Mouse (Mus musculus) CH12.LX (cell line): ENCODE results near the gene Bub1. TPM values are rescaled to one million over a fixed set of nuclear protein-coding genes. Genes with fewer than 3 reads are reported as not detected.

Experiments
- DNase-seq: peaks from one replicate; pipeline ENCODE4 v3.0.0-alpha.2; 2013; ENCODE audit errors: extremely low read depth
- H3K27ac ChIP-seq: 2 replicates; pipeline ENCODE4 v1.5.1; 2012; ENCODE audit warnings: low read depth, mild to moderate bottlenecking, control low read depth, moderate library complexity; ENCODE audit not compliant: insufficient read depth
- H3K27me3 ChIP-seq: replicated peaks from 2 replicates; pipeline ENCODE3; 2012; ENCODE audit warnings: inconsistent platforms
- H3K36me3 ChIP-seq, 2 experiments: replicated peaks in 1 of 2; 2 replicates each; pipeline versions ENCODE3 to v1.6.1; 2012; ENCODE audit warnings: inconsistent platforms in 1 of 2, low read length in 1 of 2, mild to moderate bottlenecking in 1 of 2, mixed read lengths in 1 of 2, moderate library complexity in 1 of 2; ENCODE audit not compliant: control insufficient read depth in 1 of 2, insufficient read depth in 1 of 2
- H3K4me1 ChIP-seq, 2 experiments: 2 replicates each; pipeline ENCODE4 v1.6.1; 2012; ENCODE audit warnings: inconsistent platforms in 1 of 2, moderate library complexity in 1 of 2; ENCODE audit not compliant: insufficient read depth in 2 of 2, control insufficient read depth in 1 of 2
- H3K4me2 ChIP-seq: 2 replicates; pipeline ENCODE4 v1.6.1; 2012; ENCODE audit warnings: low read depth, mild to moderate bottlenecking, control low read depth; ENCODE audit not compliant: poor library complexity, insufficient read depth, severe bottlenecking
- H3K4me3 ChIP-seq, 3 experiments: fragments of 150-350 bp in 1 of 3; sonication (generic) in 1 of 3; replicated peaks in 1 of 3; 2 replicates each; pipeline versions ENCODE3 to v1.5.1; 2011 to 2012; ENCODE audit warnings: low read depth in 2 of 3, low read length in 2 of 3, mild to moderate bottlenecking in 2 of 3, moderate library complexity in 2 of 3, control low read depth in 1 of 3, improper control_type of control experiment in 1 of 3, inconsistent platforms in 1 of 3, mixed read lengths in 1 of 3; ENCODE audit not compliant: poor library complexity in 1 of 3
- H3K79me2 ChIP-seq: replicated peaks from 2 replicates; pipeline ENCODE4 v1.6.1; 2012; ENCODE audit warnings: mild to moderate bottlenecking, moderate library complexity; ENCODE audit not compliant: control insufficient read depth, poor library complexity, insufficient read depth, severe bottlenecking; ENCODE audit errors: extremely low read depth
- H3K9ac ChIP-seq: 2 replicates; pipeline ENCODE4 v1.6.1; 2012; ENCODE audit warnings: low read depth, mild to moderate bottlenecking, control low read depth, moderate library complexity; ENCODE audit not compliant: insufficient read depth
- H3K9me3 ChIP-seq: replicated peaks from 2 replicates; pipeline ENCODE3; 2012; ENCODE audit warnings: low read length, inconsistent platforms, mixed read lengths
- BHLHE40 ChIP-seq: IDR thresholded peaks from 2 replicates; pipeline ENCODE4 v1.6.1; 2011; ENCODE audit warnings: mild to moderate bottlenecking, low read depth, low read length, improper control_type of control experiment
- CHD2 ChIP-seq: IDR thresholded peaks from 2 replicates; pipeline ENCODE4 v1.6.1; 2011; ENCODE audit warnings: low read length, improper control_type of control experiment
- CTCF ChIP-seq, 2 experiments: IDR thresholded peaks in 1 of 2; conservative IDR thresholded peaks in 1 of 2; 2 replicates each; pipeline ENCODE4 v1.5.1; 2011 to 2012; ENCODE audit warnings: low read depth in 2 of 2, low read length in 2 of 2, improper control_type of control experiment in 1 of 2, inconsistent platforms in 1 of 2, mild to moderate bottlenecking in 1 of 2, moderate library complexity in 1 of 2
- IRF4 ChIP-seq: IDR thresholded peaks from 2 replicates; pipeline ENCODE4 v1.6.1; 2014; ENCODE audit warnings: low read depth, mild to moderate bottlenecking, inconsistent platforms, low read length, improper control_type of control experiment
- JUND ChIP-seq: conservative IDR thresholded peaks from 2 replicates; pipeline ENCODE4 v1.6.1; 2011; ENCODE audit warnings: low read depth, low read length, improper control_type of control experiment
- RAD21 ChIP-seq: IDR thresholded peaks from 2 replicates; pipeline ENCODE4 v1.6.1; 2011; ENCODE audit warnings: low read depth, mild to moderate bottlenecking, low read length, improper control_type of control experiment, moderate library complexity
- SIN3A ChIP-seq: IDR thresholded peaks from 2 replicates; pipeline ENCODE4 v1.6.1; 2012; ENCODE audit warnings: low read length, improper control_type of control experiment, inconsistent platforms
- SMC3 ChIP-seq: IDR thresholded peaks from 2 replicates; pipeline ENCODE4 v1.6.1; 2011; ENCODE audit warnings: low read depth, low read length, improper control_type of control experiment
- TBP ChIP-seq: conservative IDR thresholded peaks from 2 replicates; pipeline ENCODE4 v1.6.1; 2011; ENCODE audit warnings: low read depth, low read length, improper control_type of control experiment
- USF1 ChIP-seq: IDR thresholded peaks from 2 replicates; pipeline ENCODE4 v1.6.1; 2014; ENCODE audit warnings: low read depth, mild to moderate bottlenecking, inconsistent platforms, low read length, improper control_type of control experiment
- ZKSCAN1 ChIP-seq: IDR thresholded peaks from 2 replicates; pipeline ENCODE4 v1.6.1; 2012; ENCODE audit warnings: low read depth, inconsistent platforms, low read length, improper control_type of control experiment, borderline replicate concordance
- dilution Hi-C: fragments of 300-500 bp; cut with MboI; formaldehyde crosslinking; loops from 2 replicates; pipeline ENCODE4 v1.14.3; 2020; ENCODE audit warnings: low sequenced_read_pairs; ENCODE audit not compliant: extremely low pct_unique_long_range_greater_than_20kb, extremely low pct_ligation_motif_present
- in situ Hi-C: fragments of 300-500 bp; cut with MboI; formaldehyde crosslinking; loops from 3 replicates; pipeline ENCODE4 v1.14.3; 2019; ENCODE audit warnings: low sequenced_read_pairs, low pct_ligation_motif_present, low pct_unique_long_range_greater_than_20kb, mixed read lengths
- polyA plus RNA-seq: library from polyadenylated mRNA; unstranded; fragments of >175 nt; gene quantifications from 2 replicates; pipeline ENCODE4 v1.2.1, GENCODE M21; 2012; ENCODE audit warnings: low read depth; ENCODE audit not compliant: insufficient read length
- total RNA-seq, 2 experiments: library from RNA; depleted of rRNA; stranded (reverse); fragments of 300-350 nt in 1 of 2; fragments of >200 nt in 1 of 2; gene quantifications; 2 replicates each; pipeline ENCODE4 v1.2.3; 2012 to 2014

Gene Bub1
- total and polyA plus RNA-seq, 3 experiments, result 47.0 to 131 (median 66.2) TPM

- Histone ChIP-seq H3K9me3 (no peaks in the 10 kb centered on the region), H3K36me3 (peaks cover 0 to 9% of the 10 kb centered on the region in 2 experiments), H3K27me3 (peaks cover 13% of the 10 kb centered on the region), H3K27ac (no peak overlapping the region), H3K9ac (no peak overlapping the region; the same call in 1 of the 2 replicates), H3K4me2 (no peak overlapping the region; the same call in 1 of the 2 replicates), H3K4me1 (peaks cover 0 to 15% of the 10 kb centered on the region in 2 experiments; a peak in 1 of 4 replicates), H3K79me2 (peaks cover 20% of the 10 kb centered on the region), H3K4me3 (peak overlapping the region in 2 of 3 experiments; percentile 71 to 89)
- dilution Hi-C loops, result no loop called here
- TF ChIP-seq SMC3 (peak; percentile 66), USF1 (no peak), SIN3A (peak; percentile 66; the same call in 1 of the 2 replicates), CHD2 (no peak), CTCF (conservative IDR thresholded peaks at IDR 0.05 in 1 of 2, IDR thresholded peaks at IDR 0.05 in 1 of 2; ENCODE audit: low read depth in 2 of 2, low read length in 2 of 2) (peak; percentile 52 to 86), RAD21 (peak; percentile 86), JUND (0 out of 2 replicates have a peak, but pooled peaks have one; percentile 13), TBP (0 out of 2 replicates have a peak, but pooled peaks have one; percentile 18)
- DNase-seq, result peak; percentile 77
- in situ Hi-C loops, result no loop called here
Measured at GRCm38 (mm10) chr2:127832833-127833190, 1.1 kb upstream of the Bub1 start.

- in situ Hi-C loops (no loop called here), dilution Hi-C loops (no loop called here)
- peaks cover under 1 to 14% of the 10 kb centered on the region in 2 experiments for H3K36me3 ChIP-seq
- peak overlapping the region; percentile 51 to 89 (median 71) for H3K4me3 ChIP-seq
- H3K27ac ChIP-seq, result no peak overlapping the region
- H3K4me1 ChIP-seq, result peaks cover 0 to 15% of the 10 kb centered on the region in 2 experiments; a peak in 1 of 4 replicates
- peak overlapping the region; percentile 62 for H3K9ac ChIP-seq
- H3K9me3 ChIP-seq, result no peaks in the 10 kb centered on the region
- DNase-seq, result no peak
- TF ChIP-seq ZKSCAN1 (no peak), BHLHE40 (0 out of 2 replicates have a peak, but pooled peaks have one; percentile 37), IRF4 (no peak)
- TF ChIP-seq, all 38 proteins: peak for 1
- H3K4me2 ChIP-seq, result peak overlapping the region; percentile 100
- peaks cover 20% of the 10 kb centered on the region for H3K79me2 ChIP-seq
- peaks cover 13% of the 10 kb centered on the region for H3K27me3 ChIP-seq
Measured at GRCm38 (mm10) chr2:127832103-127832832, 603 bp upstream of the Bub1 start.
